Mouse (Mus musculus) liver, embryonic 11.5 days (tissue): ENCODE data around the gene Ptpn18. TPM values are rescaled to one million over a fixed set of nuclear protein-coding genes. Genes with fewer than 3 reads are reported as not detected.
"Not testable (repeated sequence)": the region's sequence is repeated elsewhere in the genome, so short reads cannot be mapped to it uniquely, and the experiment has no call there.

Source experiments
- ATAC-seq: fragments of 200-750 bp; cut with Nextera tagmentation; replicated peaks from 2 replicates; pipeline ENCODE4 v1.8.0; 2017; ENCODE audit warnings: moderate number of reproducible peaks, mild to moderate bottlenecking, moderate TSS enrichment, moderate library complexity; ENCODE audit not compliant: low FRiP score
- DNase-seq: peaks from one replicate; pipeline ENCODE4 v3.0.0-alpha.2; 2017; ENCODE audit warnings: low spot score
- H3K27ac ChIP-seq: fragments of 300-500 bp; sonication (generic); 2 replicates; pipeline ENCODE4 v1.5.1; 2014; ENCODE audit warnings: mild to moderate bottlenecking, low read depth, low read length, control low read depth
- H3K27me3 ChIP-seq: fragments of 300-500 bp; sonication (generic); replicated peaks from 2 replicates; pipeline ENCODE4 v1.6.1; 2014; ENCODE audit warnings: low read length, mixed read lengths; ENCODE audit not compliant: control insufficient read depth, insufficient read depth
- H3K36me3 ChIP-seq: fragments of 300-500 bp; sonication (generic); 2 replicates; pipeline ENCODE4 v1.6.1; 2014; ENCODE audit warnings: mild to moderate bottlenecking, low read length, moderate library complexity, mixed read lengths; ENCODE audit not compliant: control insufficient read depth, insufficient read depth
- H3K4me1 ChIP-seq: fragments of 300-500 bp; sonication (generic); replicated peaks from 2 replicates; pipeline ENCODE4 v1.6.1; 2014; ENCODE audit warnings: low read length, mixed read lengths; ENCODE audit not compliant: control insufficient read depth, insufficient read depth
- H3K4me2 ChIP-seq: fragments of 300-500 bp; sonication (generic); 2 replicates; pipeline ENCODE4 v1.6.1; 2014; ENCODE audit warnings: mild to moderate bottlenecking, control low read depth, moderate library complexity
- H3K4me3 ChIP-seq: fragments of 300-500 bp; sonication (generic); 2 replicates; pipeline ENCODE4 v1.5.1; 2014; ENCODE audit warnings: low read depth, low read length, control low read depth
- H3K9ac ChIP-seq: fragments of 300-500 bp; sonication (generic); 2 replicates; pipeline ENCODE4 v1.6.1; 2014; ENCODE audit warnings: low read depth, low read length, control low read depth
- H3K9me3 ChIP-seq: fragments of 300-500 bp; sonication (generic); 2 replicates; pipeline ENCODE4 v1.6.1; 2016; ENCODE audit warnings: low read length, inconsistent platforms, mixed read lengths; ENCODE audit not compliant: control insufficient read depth
- WGBS: fragments of 180-500 bp; shearing (Covaris S2); extraction: QIAGEN DNeasy Blood & Tissue Kit; methylation state at CpG from one replicate; pipeline ENCODE4 v1.1.7; 2014; 5-methylcytosine and 5-hydroxymethylcytosine counted together
- microRNA-seq: library from miRNA; unstranded; fragments of <30 nt; microRNA quantifications from one replicate; pipeline ENCODE4, GENCODE M21; 2017; ENCODE audit warnings: borderline number of aligned reads
- polyA plus RNA-seq: library from polyadenylated mRNA; unstranded; fragments of >200 nt; fragmentation: Nextera tagmentation; extraction: Ambion mirVana; gene quantifications from 2 replicates; pipeline ENCODE4 v1.2.1, GENCODE M21; 2014

Gene Ptpn18
- polyA plus RNA-seq, 1 experiment from 2014 or later = 23.5 TPM

GRCm38 (mm10) chr1:34516595-34516994 lies 57.0 kb downstream of the Ptpn18 start:
- Histone ChIP-seq H3K27ac (no peak overlapping the region), H3K4me2 (no peak overlapping the region), H3K36me3 (no peaks in the 10 kb centered on the region), H3K4me3 (no peak overlapping the region), H3K9ac (no peak overlapping the region), H3K9me3 (no peaks in the 10 kb centered on the region), H3K4me1 (no peaks in the 10 kb centered on the region), H3K27me3 (no peaks in the 10 kb centered on the region)
- DNase-seq = no peak
- WGBS = 28% methylated on average over 5 of the region's 5 CpGs
- no peak for ATAC-seq

- not testable (repeated sequence) for ATAC-seq, H3K9ac ChIP-seq, H3K27me3 ChIP-seq, H3K27ac ChIP-seq, H3K4me3 ChIP-seq, H3K4me1 ChIP-seq, H3K9me3 ChIP-seq, H3K4me2 ChIP-seq, H3K36me3 ChIP-seq, DNase-seq
- whole genome bisulfite sequencing = 14% methylated on average over 6 of the region's 6 CpGs
These were observed 57.7 kb downstream of the Ptpn18 start for GRCm38 (mm10) chr1:34517297-34517696.

- H3K4me2 ChIP-seq, H3K4me3 ChIP-seq, H3K27ac ChIP-seq, DNase-seq, H3K9ac ChIP-seq, ATAC-seq, H3K9me3 ChIP-seq, H3K36me3 ChIP-seq, H3K4me1 ChIP-seq, H3K27me3 ChIP-seq: not testable (repeated sequence)
- 11% methylated on average over 1 of the region's 1 CpGs for WGBS
These were observed 58.2 kb downstream of the Ptpn18 start for GRCm38 (mm10) chr1:34517797-34518196.

- Histone ChIP-seq H3K36me3 (no peaks in the 10 kb centered on the region), H3K9ac (no peak overlapping the region), H3K4me3 (no peak overlapping the region), H3K4me1 (no peaks in the 10 kb centered on the region), H3K27me3 (no peaks in the 10 kb centered on the region), H3K9me3 (no peaks in the 10 kb centered on the region), H3K4me2 (no peak overlapping the region), H3K27ac (no peak overlapping the region)
- no peak for ATAC-seq
- WGBS = 75% methylated on average over 1 of the region's 1 CpGs
- DNase-seq = no peak
These were observed 58.7 kb downstream of the Ptpn18 start for GRCm38 (mm10) chr1:34518259-34518658.

- H3K27ac ChIP-seq = no peak overlapping the region
- H3K4me2 ChIP-seq = no peak overlapping the region
- 33% methylated on average over 6 of the region's 6 CpGs for WGBS
- no peak for DNase-seq
- no peak overlapping the region for H3K9ac ChIP-seq
- no peaks in the 10 kb centered on the region for H3K36me3 ChIP-seq
- no peak for ATAC-seq
- H3K4me1 ChIP-seq = no peaks in the 10 kb centered on the region
- H3K4me3 ChIP-seq = no peak overlapping the region
- H3K9me3 ChIP-seq = no peaks in the 10 kb centered on the region
- no peaks in the 10 kb centered on the region for H3K27me3 ChIP-seq
These were observed 62.8 kb downstream of the Ptpn18 start for GRCm38 (mm10) chr1:34522205-34522849.

GRCm38 (mm10) chr1:34522850-34523244 lies 63.3 kb downstream of the Ptpn18 start:
- DNase-seq (no peak), ATAC-seq (no peak)
- no peaks in the 10 kb centered on the region for H3K4me1 ChIP-seq
- no peak overlapping the region for H3K4me3 ChIP-seq
- H3K27ac ChIP-seq = no peak overlapping the region
- H3K36me3 ChIP-seq = no peaks in the 10 kb centered on the region
- H3K4me2 ChIP-seq = no peak overlapping the region
- H3K9ac ChIP-seq = no peak overlapping the region
- 49% methylated on average over 3 of the region's 3 CpGs for WGBS
- H3K9me3 ChIP-seq = no peaks in the 10 kb centered on the region
- no peaks in the 10 kb centered on the region for H3K27me3 ChIP-seq

- WGBS = 70% methylated on average over 3 of the region's 3 CpGs
- no peak overlapping the region for H3K4me2 ChIP-seq
These were observed 64.1 kb downstream of the Ptpn18 start for GRCm38 (mm10) chr1:34523647-34524046.

More at GRCm38 (mm10) chr1:34523647-34524046, 64.1 kb downstream of the Ptpn18 start:
- Histone ChIP-seq H3K27me3 (no peaks in the 10 kb centered on the region), H3K36me3 (no peaks in the 10 kb centered on the region), H3K9ac (no peak overlapping the region), H3K4me3 (no peak overlapping the region), H3K4me1 (no peaks in the 10 kb centered on the region), H3K9me3 (no peaks in the 10 kb centered on the region), H3K27ac (no peak overlapping the region)
- DNase-seq (no peak), ATAC-seq (no peak)

Small RNAs within 50 kb of the gene (microRNA-seq; reads per million reads assigned to microRNA genes)
- 3.5 reads per million, percentile 4 among the genes with 10 or more reads in this experiment for gene Mir5103

Other genes starting within 250 kb of the Ptpn18 start
- 65.5 and 65.9 TPM in 2 replicates for gene Ccdc115, start 20.1 kb upstream of the Ptpn18 start, polyA plus RNA-seq
- 141 and 156 TPM in 2 replicates for gene Imp4, start 19.9 kb upstream of the Ptpn18 start, polyA plus RNA-seq
- gene Prss39, start 38.6 kb downstream of the Ptpn18 start, polyA plus RNA-seq = not detected in 2 replicates
- not detected in 2 replicates for gene Cfc1, start 75.9 kb downstream of the Ptpn18 start, polyA plus RNA-seq
- gene Prss40, start 101.2 kb downstream of the Ptpn18 start, polyA plus RNA-seq = not detected in 2 replicates
- gene Amer3, start 119.9 kb downstream of the Ptpn18 start, polyA plus RNA-seq = not detected in 2 replicates